Mouse (Mus musculus) cerebellum, postnatal 10 days (tissue): ENCODE data around the gene Pacrg.

Experiments used
- DNase-seq, 2 experiments: peaks; one replicate each; pipeline ENCODE4 v3.0.0; 2021; ENCODE audit warnings: mixed read lengths in 2 of 2

Pacrg gene

GRCm38 (mm10) chr17:10840148-10840707, at the start of gene Pacrg, which contains the start of gene Prkn:
Gene Pacrg, minus strand, starts transcription at chr17:10840311.
Gene Prkn, plus strand, starts transcription at chr17:10840384.
- peak; percentile 98 to 99 for DNase-seq

GRCm38 (mm10) chr17:10887924-10888323, 47.8 kb upstream of the Pacrg start:
- DNase-seq = no peak

- no peak for DNase-seq
These were observed 42.1 kb upstream of the Pacrg start for GRCm38 (mm10) chr17:10882260-10882659.

GRCm38 (mm10) chr17:10878986-10879385, 38.9 kb upstream of the Pacrg start:
- no peak for DNase-seq

- DNase-seq = no peak
These were observed 34.4 kb upstream of the Pacrg start for GRCm38 (mm10) chr17:10874208-10875187.

- peak; percentile 69 to 74 for DNase-seq
These were observed 14.1 kb upstream of the Pacrg start for GRCm38 (mm10) chr17:10854207-10854606.

- DNase-seq = peak; percentile 76 to 80
These were observed 655 bp upstream of the Pacrg start for GRCm38 (mm10) chr17:10840731-10841201.

- DNase-seq = no peak
These were observed 21.1 kb downstream of the Pacrg start for GRCm38 (mm10) chr17:10818971-10819370.

GRCm38 (mm10) chr17:10808571-10808970, 31.5 kb downstream of the Pacrg start:
- DNase-seq = peak; percentile 55 to 58

GRCm38 (mm10) chr17:10807261-10807998, 32.7 kb downstream of the Pacrg start:
- peak; percentile 76 to 88 for DNase-seq

GRCm38 (mm10) chr17:10806692-10807091, 33.4 kb downstream of the Pacrg start:
- DNase-seq = peak; percentile 82 to 85

GRCm38 (mm10) chr17:10791661-10792060, 48.5 kb downstream of the Pacrg start:
- DNase-seq = peak; percentile 25 to 65

- DNase-seq = peak; percentile 22 to 51
These were observed 55.6 kb downstream of the Pacrg start for GRCm38 (mm10) chr17:10784401-10784920.

GRCm38 (mm10) chr17:10776503-10776902, 63.6 kb downstream of the Pacrg start:
- DNase-seq = no peak

GRCm38 (mm10) chr17:10774468-10774867, 65.6 kb downstream of the Pacrg start:
- no peak for DNase-seq

- DNase-seq = no peak
These were observed 67.9 kb downstream of the Pacrg start for GRCm38 (mm10) chr17:10772207-10772606.

- DNase-seq = peak; percentile 19
These were observed 70.2 kb downstream of the Pacrg start for GRCm38 (mm10) chr17:10769873-10770272.

GRCm38 (mm10) chr17:10766735-10767406, 73.2 kb downstream of the Pacrg start:
- DNase-seq = no peak

- DNase-seq = no peak
These were observed 75.8 kb downstream of the Pacrg start for GRCm38 (mm10) chr17:10764343-10764742.

GRCm38 (mm10) chr17:10757455-10757854, 82.7 kb downstream of the Pacrg start:
- no peak for DNase-seq

GRCm38 (mm10) chr17:10744709-10745461, 95.2 kb downstream of the Pacrg start:
- DNase-seq = peak; percentile 83 to 85
